Comparison of ENCODE assay signal across 12 mouse cellular contexts in genomic region chr12:9978494-9979112, GRCm38 (mm10).
DNase-seq lines count a peak whose midpoint lies in the region; ATAC-seq lines count a peak whose summit lies in the region.
"Had no signal": no experiment of that assay in that cellular context is flagged by ENCODE, and none has a peak within 500 bp of the region (broad histone marks: within the 10 kb centered on the region; RNA-seq: fewer than 3 reads in every experiment).

No protein-coding gene starts in this region.

- H3K4me3 ChIP-seq in neural tube, embryonic 15.5 days (replicated peaks), result no peak overlapping the region
- H3K4me3 ChIP-seq: limb, embryonic 12.5 days had no signal

- H3K27ac ChIP-seq in neural tube, embryonic 15.5 days (replicated peaks), result no peak overlapping the region
- H3K27ac ChIP-seq: limb, embryonic 12.5 days had no signal

- intact Hi-C loops in heart, postnatal 25 days (cut with DNase I), result no loop called here

- H3K4me2 ChIP-seq in neural tube, embryonic 15.5 days, result no peak overlapping the region
- H3K4me2 ChIP-seq: limb, embryonic 12.5 days had no signal

- peak; percentile 15 for DNase-seq in heart, adult 8-10 months (ENCODE audit: low spot score)
- no peak for DNase-seq in heart, postnatal 25 days (ENCODE audit: low spot score)
- peak; percentile 10 for DNase-seq in ovary, adult 18-20 months (ENCODE audit: low spot score)
- DNase-seq in ovary, postnatal 10 days (ENCODE audit: low spot score), result no peak
- DNase-seq in heart, postnatal 4 days, result peak; percentile 16
- DNase-seq in thymus, adult 18-20 months, result no peak
- DNase-seq in T-cell, adult 2 months (ENCODE audit: low spot score), result no peak
- DNase-seq: adrenal gland, adult 8-10 months; kidney, adult 18-20 months; spleen, adult 18-20 months had no signal

- no peaks in the 10 kb centered on the region for H3K27me3 ChIP-seq in neural tube, embryonic 15.5 days (replicated peaks)
- H3K27me3 ChIP-seq: limb, embryonic 12.5 days had no signal

- H3K4me1 ChIP-seq in neural tube, embryonic 15.5 days, result 0 out of 2 replicates have a peak, but pooled peaks cover 2% of the 10 kb centered on the region
- H3K4me1 ChIP-seq: limb, embryonic 12.5 days had no signal

- peak; percentile 63 for ATAC-seq in neural tube, embryonic 15.5 days (ENCODE audit: low FRiP score)

- WGBS in neural tube, embryonic 15.5 days, result 30% methylated on average over 3 of the region's 3 CpGs

- no peaks in the 10 kb centered on the region for H3K36me3 ChIP-seq in neural tube, embryonic 15.5 days
- H3K36me3 ChIP-seq: limb, embryonic 12.5 days had no signal

- H3K9ac ChIP-seq in neural tube, embryonic 15.5 days (replicated peaks), result no peak overlapping the region
- H3K9ac ChIP-seq: limb, embryonic 12.5 days had no signal

- no peaks in the 10 kb centered on the region for H3K9me3 ChIP-seq in neural tube, embryonic 15.5 days (replicated peaks)
- H3K9me3 ChIP-seq: limb, embryonic 12.5 days had no signal

Comparison
In these comparisons a context has a peak if more than half of its experiments do, and no peak if none do; other contexts are left out.
1. DNase-seq: peak in heart, adult 8-10 months (single experiment), ovary, adult 18-20 months (single experiment) and heart, postnatal 4 days (single experiment); none in heart, postnatal 25 days (single experiment), ovary, postnatal 10 days (single experiment), thymus, adult 18-20 months (0 of 2) and T-cell, adult 2 months (single experiment).